Mouse (Mus musculus) myocyte (in vitro differentiated cells): ENCODE results near the gene Smim23.

ENCODE experiments used
- CEBPB ChIP-seq: IDR thresholded peaks from 2 replicates; pipeline ENCODE4 v1.6.1; 2011; ENCODE audit warnings: mild to moderate bottlenecking, moderate library complexity; ENCODE audit not compliant: poor library complexity, insufficient read depth, severe bottlenecking
- E2F4 ChIP-seq: IDR thresholded peaks from one replicate; pipeline ENCODE4 v1.6.1; 2011; ENCODE audit warnings: mild to moderate bottlenecking, control low read depth, moderate library complexity; ENCODE audit not compliant: insufficient read depth
- POLR2A ChIP-seq: IDR thresholded peaks from one replicate; pipeline ENCODE4 v1.6.1; 2011; ENCODE audit warnings: low read depth, mild to moderate bottlenecking, control low read depth, moderate library complexity; ENCODE audit not compliant: insufficient read length
- POLR2AphosphoS2 ChIP-seq: IDR thresholded peaks from one replicate; pipeline ENCODE4 v1.6.1; 2011; ENCODE audit warnings: low read depth, control low read depth; ENCODE audit not compliant: insufficient read length
- TCF12 ChIP-seq: IDR thresholded peaks from one replicate; pipeline ENCODE4 v1.6.1; 2011; ENCODE audit warnings: mild to moderate bottlenecking, control low read depth; ENCODE audit not compliant: poor library complexity, insufficient read depth, severe bottlenecking
- TCF3 ChIP-seq: IDR thresholded peaks from one replicate; pipeline ENCODE4 v1.6.1; 2011; ENCODE audit warnings: low read depth, control low read depth; ENCODE audit not compliant: insufficient read length

GRCm38 (mm10) chr11:32801715-32802114, 22.7 kb downstream of the Smim23 start:
- TF ChIP-seq POLR2A (no peak), POLR2AphosphoS2 (no peak), CEBPB (no peak), TCF3 (no peak), TCF12 (no peak), E2F4 (no peak)
